Comparison of ENCODE assay signal across 8 mouse cellular contexts in the genomic region with DNA sequence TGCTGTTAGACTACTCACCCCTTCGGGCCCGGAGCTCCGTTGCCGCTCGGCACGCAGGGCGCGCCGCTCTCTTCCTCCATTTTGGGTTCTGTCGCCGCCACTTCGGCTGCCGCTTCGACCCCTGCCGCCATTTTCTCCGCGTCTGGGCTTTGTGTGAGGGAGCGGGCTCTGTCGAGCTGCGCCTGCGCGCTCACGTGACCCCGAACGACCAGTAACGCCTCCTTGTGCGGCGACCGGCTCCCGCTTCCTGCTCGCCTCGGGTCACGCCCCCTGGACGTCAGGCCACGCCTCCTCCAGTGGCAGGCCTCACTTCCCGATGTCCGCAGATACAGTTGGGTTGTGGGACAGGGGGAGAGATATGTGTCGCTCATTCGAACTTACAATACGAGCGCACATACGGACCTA. TPM values are rescaled to one million over a fixed set of nuclear protein-coding genes. Genes with fewer than 3 reads are reported as not detected.
DNase-seq lines count a peak whose midpoint lies in the region; ATAC-seq and TF ChIP-seq lines count a peak whose summit lies in the region.

No protein-coding gene starts in this region.

- no peak for TF ChIP-seq CTCF in cortical plate, adult 2 months (IDR thresholded peaks at IDR 0.05; ENCODE audit: extremely low read depth, insufficient read depth, low read length)

- peaks cover 6% of the 10 kb centered on the region; the same call in 1 of the 2 replicates for H3K4me1 ChIP-seq in cortical plate, adult 2 months (ENCODE audit: control insufficient read depth, insufficient read depth, low read length)

- ATAC-seq in activated CD4-positive, CD25-positive, alpha-beta regulatory T cell, adult 4 months = peak; percentile 77
- ATAC-seq in megakaryocyte progenitor cell, adult 5-6 weeks (replicated peaks; ENCODE audit: poor library complexity) = peak; percentile 95

- DNase-seq in gastrocnemius, adult 8-10 months (ENCODE audit: low spot score in 2 of 2) = peak; percentile 95 to 98
- DNase-seq in induced T-regulatory cell, adult 2 months (ENCODE audit: low read depth) = peak; percentile 98
- peak; percentile 91 to 97 for DNase-seq in left cerebral cortex, adult 9 months (ENCODE audit: low spot score in 2 of 2)
- peak; percentile 99 for DNase-seq in right cerebral cortex, postnatal 14 days
- DNase-seq in urinary bladder, postnatal 36 days (ENCODE audit: low spot score in 2 of 2) = peak; percentile 96 to 98

- peak; percentile 85 for TF ChIP-seq POLR2A in cortical plate, adult 2 months (IDR thresholded peaks at IDR 0.05; ENCODE audit: extremely low read depth, insufficient read depth, low read length)

- H3K4me3 ChIP-seq in cortical plate, adult 2 months (ENCODE audit: insufficient read depth, low read length) = peak overlapping the region; percentile 58

- peak overlapping the region; percentile 73 for H3K27ac ChIP-seq in cortical plate, adult 2 months (ENCODE audit: insufficient read depth, low read length)

RNA-seq across cellular contexts. Expression of a gene that starts 1.4 kb away (rescaled TPM):
- polyA plus RNA-seq in activated CD4-positive, CD25-positive, alpha-beta regulatory T cell, adult 4 months (2017; shearing (Covaris generic)) = 100 to 1,000 TPM; 338 to 341 TPM
- 146 and 158 TPM in 2 replicates for polyA plus RNA-seq in cortical plate, adult 2 months (2012; rRNA removed)
- total RNA-seq in gastrocnemius, adult 8-10 months (2022) = 10 to 100 TPM; 37.6 to 69.2 (median 57.2) TPM
- 496 and 582 TPM in 2 replicates for total RNA-seq in megakaryocyte progenitor cell, adult 5-6 weeks (2015)
- 298 and 344 TPM in 2 replicates for total RNA-seq in megakaryocyte progenitor cell, adult 5-6 weeks (2017)

RNA-seq across cellular contexts. Expression of a gene that starts 33.2 kb away (rescaled TPM):
- 10 to 100 TPM; 27.2 to 33.5 TPM for polyA plus RNA-seq in activated CD4-positive, CD25-positive, alpha-beta regulatory T cell, adult 4 months (2017; shearing (Covaris generic))
- polyA plus RNA-seq in cortical plate, adult 2 months (2012; rRNA removed) = 127 and 137 TPM in 2 replicates
- total RNA-seq in gastrocnemius, adult 8-10 months (2022) = 100 to 1,000 TPM in 1 of 4 experiments, 10 to 100 TPM in 3; 90.1 to 113 (median 96.7) TPM
- 36.3 and 38.8 TPM in 2 replicates for total RNA-seq in megakaryocyte progenitor cell, adult 5-6 weeks (2015)
- 22.8 and 31.4 TPM in 2 replicates for total RNA-seq in megakaryocyte progenitor cell, adult 5-6 weeks (2017)

RNA-seq across cellular contexts. Expression of a gene that starts 47.4 kb away (rescaled TPM):
- polyA plus RNA-seq in activated CD4-positive, CD25-positive, alpha-beta regulatory T cell, adult 4 months (2017; shearing (Covaris generic)) = under 1 TPM; 0.40 to 0.85 TPM
- 0.42 TPM in 1 of 2 replicates, not detected in the other for polyA plus RNA-seq in cortical plate, adult 2 months (2012; rRNA removed)
- under 1 TPM in 2 of 4 experiments, not detected in 2; 0.15 to 0.24 TPM for total RNA-seq in gastrocnemius, adult 8-10 months (2022)
- 39.0 and 43.7 TPM in 2 replicates for total RNA-seq in megakaryocyte progenitor cell, adult 5-6 weeks (2015)
- total RNA-seq in megakaryocyte progenitor cell, adult 5-6 weeks (2017) = 10.7 and 11.1 TPM in 2 replicates

RNA-seq across cellular contexts. Expression of a gene that starts 56.4 kb away (rescaled TPM):
- 10 to 100 TPM; 53.6 to 65.2 TPM for polyA plus RNA-seq in activated CD4-positive, CD25-positive, alpha-beta regulatory T cell, adult 4 months (2017; shearing (Covaris generic))
- 77.4 and 79.6 TPM in 2 replicates for polyA plus RNA-seq in cortical plate, adult 2 months (2012; rRNA removed)
- total RNA-seq in gastrocnemius, adult 8-10 months (2022) = 1 to 10 TPM; 4.7 to 8.6 (median 6.3) TPM
- total RNA-seq in megakaryocyte progenitor cell, adult 5-6 weeks (2015) = 41.4 and 48.9 TPM in 2 replicates
- 15.0 and 25.0 TPM in 2 replicates for total RNA-seq in megakaryocyte progenitor cell, adult 5-6 weeks (2017)

Comparison
In these comparisons a context has a peak if more than half of its experiments do, and no peak if none do; other contexts are left out.
1. Peak in every context shown above with its lines: DNase-seq, ATAC-seq, H3K4me3 ChIP-seq and H3K27ac ChIP-seq.
2. RNA of a gene that starts 1.4 kb away (total RNA-seq): 298 to 582 TPM in megakaryocyte progenitor cell, adult 5-6 weeks; 37.6 to 69.2 TPM in gastrocnemius, adult 8-10 months; every median in the first group is over 4 times any median in the second.
3. RNA of a gene that starts 47.4 kb away (total RNA-seq): 10.7 to 43.7 TPM in megakaryocyte progenitor cell, adult 5-6 weeks; 0.15 to 0.24 TPM in gastrocnemius, adult 8-10 months; every median in the first group is over 4 times any median in the second.